Mouse (Mus musculus) olfactory bulb, adult 2 months (tissue): Measurements from ENCODE around the gene Galnt2.

ENCODE experiments used
- CTCF ChIP-seq: fragments of 200-500 bp; IDR thresholded peaks from 2 replicates; pipeline ENCODE4 v1.5.1; 2012; ENCODE audit warnings: low read depth, mild to moderate bottlenecking, low read length, moderate library complexity; ENCODE audit not compliant: insufficient read depth
- POLR2A ChIP-seq: fragments of 200-500 bp; IDR thresholded peaks from 2 replicates; pipeline ENCODE4 v1.6.1; 2012; ENCODE audit warnings: mild to moderate bottlenecking, low read depth, low read length, moderate library complexity; ENCODE audit not compliant: insufficient read depth

GRCm38 (mm10) chr8:124312228-124312627, 81.0 kb downstream of the Galnt2 start:
- TF ChIP-seq POLR2A (no peak), CTCF (no peak)
